Mouse (Mus musculus) layer of hippocampus, postnatal 25 days (tissue): ENCODE data around the gene P3h1. TPM values are rescaled to one million over a fixed set of nuclear protein-coding genes. Genes with fewer than 3 reads are reported as not detected.

ENCODE experiments used
- DNase-seq, 2 experiments: peaks; one replicate each; pipeline ENCODE4 v3.0.0; 2022; ENCODE audit warnings: mixed read lengths in 2 of 2, low spot score in 1 of 2; ENCODE audit errors: extremely low spot score in 1 of 2
- total RNA-seq, 2 experiments: library from RNA; stranded (reverse); gene quantifications; 2 replicates each; pipeline ENCODE4 v1.2.3; 2021

Gene P3h1
- total RNA-seq = 1 to 10 TPM; 7.5 to 7.7 TPM

- DNase-seq = peak; percentile 93 to 96
These were observed at the start of gene P3h1, which contains the start of gene AU022252 for GRCm38 (mm10) chr4:119232410-119233255. P3h1 (plus strand) TSS chr4:119232915. AU022252 (minus strand) TSS chr4:119232712.

GRCm38 (mm10) chr4:119183525-119183924 is 49.2 kb upstream of the P3h1 start:
- DNase-seq = no peak

GRCm38 (mm10) chr4:119185771-119186170 is 46.9 kb upstream of the P3h1 start:
- DNase-seq = no peak

GRCm38 (mm10) chr4:119188060-119188785 is 44.5 kb upstream of the P3h1 start:
- DNase-seq = no peak

GRCm38 (mm10) chr4:119189392-119189791 is 43.3 kb upstream of the P3h1 start:
- DNase-seq = no peak

GRCm38 (mm10) chr4:119189864-119190263 is 42.9 kb upstream of the P3h1 start, which contains the start of gene Ermap:
Ermap (minus strand) TSS chr4:119190011.
- no peak for DNase-seq

- DNase-seq = no peak
These were observed 42.1 kb upstream of the P3h1 start for GRCm38 (mm10) chr4:119190618-119191017.

GRCm38 (mm10) chr4:119191273-119191672 is 41.4 kb upstream of the P3h1 start:
- DNase-seq = no peak

- no peak for DNase-seq
These were observed 40.0 kb upstream of the P3h1 start for GRCm38 (mm10) chr4:119192757-119193156.

GRCm38 (mm10) chr4:119194909-119195581 is 37.7 kb upstream of the P3h1 start, which contains the start of gene Svbp:
Svbp (plus strand) TSS chr4:119195306.
- DNase-seq = peak; percentile 73 to 76

GRCm38 (mm10) chr4:119195582-119196320 is 37.0 kb upstream of the P3h1 start:
- DNase-seq = no peak

- no peak for DNase-seq
These were observed 34.6 kb upstream of the P3h1 start for GRCm38 (mm10) chr4:119198105-119198504.

GRCm38 (mm10) chr4:119204672-119205071 is 28.0 kb upstream of the P3h1 start:
- DNase-seq = peak in 1 of 2 experiments; percentile 61

GRCm38 (mm10) chr4:119216667-119217066 is 16.0 kb upstream of the P3h1 start:
- DNase-seq = no peak

GRCm38 (mm10) chr4:119218169-119218568 is 14.5 kb upstream of the P3h1 start, which contains the start of gene Tmem269:
Tmem269 (minus strand) TSS chr4:119218217.
- DNase-seq = no peak

GRCm38 (mm10) chr4:119223696-119224095 is 9.0 kb upstream of the P3h1 start:
- DNase-seq = no peak

GRCm38 (mm10) chr4:119224534-119224933 is 8.2 kb upstream of the P3h1 start:
- DNase-seq = no peak

- no peak for DNase-seq
These were observed 7.0 kb upstream of the P3h1 start for GRCm38 (mm10) chr4:119225719-119226118.

GRCm38 (mm10) chr4:119226751-119227150 is 6.0 kb upstream of the P3h1 start:
- no peak for DNase-seq
